Comparison of ENCODE assay signal across 19 mouse cellular contexts in the genomic region with DNA sequence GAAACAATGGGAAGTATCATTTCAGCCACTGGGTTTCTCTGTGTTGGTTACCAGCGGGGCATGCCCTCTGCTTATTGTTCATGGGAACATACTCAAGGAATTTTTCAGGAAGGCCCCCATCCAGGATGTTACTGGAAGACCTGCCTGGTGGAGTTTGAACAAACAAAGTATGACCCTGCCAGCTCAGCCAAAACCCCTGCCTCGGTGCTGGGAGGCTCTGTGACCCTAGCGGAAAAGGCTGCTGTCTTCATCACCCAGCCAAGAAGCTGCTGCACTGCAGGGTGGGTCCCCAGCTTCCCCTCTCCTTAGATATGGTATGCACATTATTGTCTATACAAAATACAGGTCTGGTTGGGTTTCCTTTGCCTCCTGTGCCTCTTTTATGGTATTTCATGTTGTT. TPM values are rescaled to one million over a fixed set of nuclear protein-coding genes. Genes with fewer than 3 reads are reported as not detected.
DNase-seq lines count a peak whose midpoint lies in the region; ATAC-seq lines count a peak whose summit lies in the region.
"Had no signal": no experiment of that assay in that cellular context is flagged by ENCODE, and none has a peak within 500 bp of the region (broad histone marks: within the 10 kb centered on the region; RNA-seq: fewer than 3 reads in every experiment).

No protein-coding gene starts in this region.

- no peak for DNase-seq in embryonic facial prominence, embryonic 10.5 days (ENCODE audit: low spot score)
- DNase-seq in kidney, postnatal 14 days: peak; percentile 14
- DNase-seq in kidney, adult 18-20 months: no peak
- no peak for DNase-seq in lung, postnatal 14 days
- DNase-seq: adrenal gland, adult 8-10 months; cerebellum, adult 2 months; cerebellum, postnatal 25 days; gastrocnemius, postnatal 10 days; heart, postnatal 36 days; kidney, adult 8-10 months; thymus, adult 18-20 months; thymus, postnatal 36 days had no signal

- peak overlapping the region; percentile 24; the same call in 1 of the 2 replicates for H3K27ac ChIP-seq in embryonic facial prominence, embryonic 13.5 days
- no peak overlapping the region for H3K27ac ChIP-seq in embryonic facial prominence, embryonic 10.5 days (replicated peaks)
- H3K27ac ChIP-seq in lung, embryonic 15.5 days: peak overlapping the region; percentile 54
- H3K27ac ChIP-seq in embryonic facial prominence, embryonic 15.5 days (replicated peaks): 0 out of 2 replicates have a peak overlapping the region, but pooled peaks have one; percentile 28
- H3K27ac ChIP-seq: forebrain, embryonic 15.5 days had no signal

- H3K9me3 ChIP-seq in embryonic facial prominence, embryonic 13.5 days: no peaks in the 10 kb centered on the region
- no peaks in the 10 kb centered on the region for H3K9me3 ChIP-seq in embryonic facial prominence, embryonic 10.5 days
- H3K9me3 ChIP-seq in lung, embryonic 15.5 days: no peaks in the 10 kb centered on the region
- no peaks in the 10 kb centered on the region for H3K9me3 ChIP-seq in embryonic facial prominence, embryonic 15.5 days (replicated peaks)
- H3K9me3 ChIP-seq: forebrain, embryonic 15.5 days had no signal

- no peaks in the 10 kb centered on the region for H3K27me3 ChIP-seq in embryonic facial prominence, embryonic 13.5 days
- H3K27me3 ChIP-seq in embryonic facial prominence, embryonic 10.5 days (replicated peaks; ENCODE audit: low read depth, poor library complexity, severe bottlenecking): no peaks in the 10 kb centered on the region
- no peaks in the 10 kb centered on the region for H3K27me3 ChIP-seq in lung, embryonic 15.5 days
- no peaks in the 10 kb centered on the region for H3K27me3 ChIP-seq in embryonic facial prominence, embryonic 15.5 days
- H3K27me3 ChIP-seq: forebrain, embryonic 15.5 days had no signal

- H3K4me3 ChIP-seq in embryonic facial prominence, embryonic 13.5 days: no peak overlapping the region
- no peak overlapping the region for H3K4me3 ChIP-seq in embryonic facial prominence, embryonic 10.5 days
- no peak overlapping the region for H3K4me3 ChIP-seq in lung, embryonic 15.5 days
- no peak overlapping the region for H3K4me3 ChIP-seq in embryonic facial prominence, embryonic 15.5 days (replicated peaks)
- H3K4me3 ChIP-seq: forebrain, embryonic 15.5 days had no signal

- H3K4me1 ChIP-seq in embryonic facial prominence, embryonic 13.5 days: peaks cover 35% of the 10 kb centered on the region
- peaks cover 4% of the 10 kb centered on the region; the same call in 1 of the 2 replicates for H3K4me1 ChIP-seq in embryonic facial prominence, embryonic 10.5 days
- H3K4me1 ChIP-seq in lung, embryonic 15.5 days: peaks cover 13% of the 10 kb centered on the region
- peaks cover 23% of the 10 kb centered on the region; the same call in 1 of the 2 replicates for H3K4me1 ChIP-seq in embryonic facial prominence, embryonic 15.5 days

- H3K9ac ChIP-seq in embryonic facial prominence, embryonic 13.5 days: no peak overlapping the region
- H3K9ac ChIP-seq in lung, embryonic 15.5 days: no peak overlapping the region
- no peak overlapping the region for H3K9ac ChIP-seq in embryonic facial prominence, embryonic 15.5 days
- H3K9ac ChIP-seq: forebrain, embryonic 15.5 days; hindbrain, embryonic 14.5 days had no signal

- 81% methylated on average over 3 of the region's 3 CpGs for WGBS in embryonic facial prominence, embryonic 13.5 days
- WGBS in embryonic facial prominence, embryonic 10.5 days: 85% methylated on average over 3 of the region's 3 CpGs
- 71% methylated on average over 3 of the region's 3 CpGs for WGBS in lung, embryonic 15.5 days
- 80% methylated on average over 3 of the region's 3 CpGs for WGBS in embryonic facial prominence, embryonic 15.5 days

- no peak for ATAC-seq in embryonic facial prominence, embryonic 13.5 days (ENCODE audit: insufficient number of reproducible peaks, insufficient read depth, low FRiP score, low TSS enrichment, low read depth)
- 0 out of 2 replicates have a peak, but pooled peaks have one; percentile 16 for ATAC-seq in lung, embryonic 15.5 days (ENCODE audit: borderline replicate concordance, extremely low read depth, low FRiP score, low TSS enrichment)
- ATAC-seq in embryonic facial prominence, embryonic 15.5 days (ENCODE audit: insufficient number of reproducible peaks, low FRiP score, low TSS enrichment, low read depth): 0 out of 2 replicates have a peak, but pooled peaks have one; percentile 17
- ATAC-seq: activated CD4-positive, CD25-positive, alpha-beta regulatory T cell, adult 4 months; forebrain, embryonic 15.5 days; inflammation-experienced regulatory T-cells, adult 6 months had no signal

- H3K36me3 ChIP-seq in embryonic facial prominence, embryonic 13.5 days: peaks cover 7% of the 10 kb centered on the region
- peaks cover 6% of the 10 kb centered on the region for H3K36me3 ChIP-seq in embryonic facial prominence, embryonic 10.5 days (replicated peaks)
- H3K36me3 ChIP-seq in lung, embryonic 15.5 days: no peaks in the 10 kb centered on the region
- peaks cover 9% of the 10 kb centered on the region; the same call in 1 of the 2 replicates for H3K36me3 ChIP-seq in embryonic facial prominence, embryonic 15.5 days
- H3K36me3 ChIP-seq: forebrain, embryonic 15.5 days had no signal

- H3K4me2 ChIP-seq in embryonic facial prominence, embryonic 13.5 days: no peak overlapping the region
- no peak overlapping the region for H3K4me2 ChIP-seq in lung, embryonic 15.5 days
- no peak overlapping the region for H3K4me2 ChIP-seq in embryonic facial prominence, embryonic 15.5 days (replicated peaks)
- H3K4me2 ChIP-seq: forebrain, embryonic 15.5 days; hindbrain, embryonic 14.5 days had no signal

RNA-seq across cellular contexts. Expression of a gene that starts 36.0 kb away (rescaled TPM):
- polyA plus RNA-seq in embryonic facial prominence, embryonic 13.5 days (2015; fragmentation: Nextera tagmentation; extraction: Ambion mirVana): 82.8 and 85.6 TPM in 2 replicates
- 83.8 and 88.6 TPM in 2 replicates for polyA plus RNA-seq in embryonic facial prominence, embryonic 10.5 days (2016; fragmentation: Nextera tagmentation; extraction: Ambion mirVana)
- 70.5 and 73.5 TPM in 2 replicates for polyA plus RNA-seq in lung, embryonic 15.5 days (2015; fragmentation: Nextera tagmentation; extraction: Ambion mirVana)
- polyA plus RNA-seq in embryonic facial prominence, embryonic 15.5 days (2015; fragmentation: Nextera tagmentation; extraction: Ambion mirVana): 73.3 and 78.7 TPM in 2 replicates

RNA-seq across cellular contexts. Expression of a gene that starts 36.4 kb away (rescaled TPM):
- 27.6 and 34.7 TPM in 2 replicates for polyA plus RNA-seq in embryonic facial prominence, embryonic 13.5 days (2015; fragmentation: Nextera tagmentation; extraction: Ambion mirVana)
- 30.6 and 34.1 TPM in 2 replicates for polyA plus RNA-seq in embryonic facial prominence, embryonic 10.5 days (2016; fragmentation: Nextera tagmentation; extraction: Ambion mirVana)
- polyA plus RNA-seq in lung, embryonic 15.5 days (2015; fragmentation: Nextera tagmentation; extraction: Ambion mirVana): 31.1 and 32.4 TPM in 2 replicates
- polyA plus RNA-seq in embryonic facial prominence, embryonic 15.5 days (2015; fragmentation: Nextera tagmentation; extraction: Ambion mirVana): 21.5 and 29.7 TPM in 2 replicates

RNA-seq across cellular contexts. Expression of a gene that starts 57.7 kb away (rescaled TPM):
- 6.6 and 6.9 TPM in 2 replicates for polyA plus RNA-seq in embryonic facial prominence, embryonic 13.5 days (2015; fragmentation: Nextera tagmentation; extraction: Ambion mirVana)
- polyA plus RNA-seq in embryonic facial prominence, embryonic 10.5 days (2016; fragmentation: Nextera tagmentation; extraction: Ambion mirVana): 3.2 and 4.8 TPM in 2 replicates
- polyA plus RNA-seq in lung, embryonic 15.5 days (2015; fragmentation: Nextera tagmentation; extraction: Ambion mirVana): 48.9 and 54.9 TPM in 2 replicates
- polyA plus RNA-seq in embryonic facial prominence, embryonic 15.5 days (2015; fragmentation: Nextera tagmentation; extraction: Ambion mirVana): 14.9 and 15.4 TPM in 2 replicates
